Mouse (Mus musculus): ENCODE data around the gene Dusp1. TPM values are rescaled to one million over a fixed set of nuclear protein-coding genes. Genes with fewer than 3 reads are reported as not detected.

Dusp1 gene
- total RNA-seq, 2 experiments from 2014 or later = 28.4 to 33.2 TPM

- DNase-seq (ENCODE audit: low spot score in 2 of 2) = no peak
- intact Hi-C loops (cut with DNase I) = no loop called here
Measured at GRCm38 (mm10) chr17:26567818-26568173, 5.9 kb upstream of the Dusp1 start.

GRCm38 (mm10) chr17:26567142-26567817, 5.4 kb upstream of the Dusp1 start:
- no peak for DNase-seq (ENCODE audit: low spot score in 2 of 2)
- intact Hi-C loops (cut with DNase I) = no loop called here

- intact Hi-C loops (cut with DNase I) = loop anchor here (5.0 kb wide), 1 partner anchor 68 kb away; no protein-coding TSS in a partner anchor
- no peak for DNase-seq (ENCODE audit: low spot score in 2 of 2)
Measured at GRCm38 (mm10) chr17:26564439-26564838, 2.5 kb upstream of the Dusp1 start.

- intact Hi-C loops (cut with DNase I) = loop anchor here (5.0 kb wide), 1 partner anchor 69 kb away; no protein-coding TSS in a partner anchor
- DNase-seq (ENCODE audit: low spot score in 2 of 2) = no peak
Measured at GRCm38 (mm10) chr17:26563476-26563875, 1.5 kb upstream of the Dusp1 start.

GRCm38 (mm10) chr17:26562292-26562691, 364 bp upstream of the Dusp1 start:
- intact Hi-C loops (cut with DNase I) = loop anchor here (5.0 kb wide), 1 partner anchor 70 kb away; no protein-coding TSS in a partner anchor
- no peak for DNase-seq (ENCODE audit: low spot score in 2 of 2)

GRCm38 (mm10) chr17:26561290-26561640, 663 bp downstream of the Dusp1 start, which contains the start of gene Ergic1:
Gene Ergic1, plus strand, starts transcription at chr17:26561489.
- DNase-seq (ENCODE audit: low spot score in 2 of 2) = peak; percentile 85 to 91
- intact Hi-C loops (cut with DNase I) = loop anchor here (2.0 to 5.0 kb wide), 2 partner anchors 52 to 71 kb away; no protein-coding TSS in a partner anchor

- intact Hi-C loops (cut with DNase I) = loop anchor here (2.0 to 5.0 kb wide), 2 partner anchors 52 to 72 kb away; no protein-coding TSS in a partner anchor
- no peak for DNase-seq (ENCODE audit: low spot score in 2 of 2)
Measured at GRCm38 (mm10) chr17:26560526-26561289, 1.2 kb downstream of the Dusp1 start.

- intact Hi-C loops (cut with DNase I) = no loop called here
- DNase-seq (ENCODE audit: low spot score in 2 of 2) = no peak
Measured at GRCm38 (mm10) chr17:26553033-26553432, 8.9 kb downstream of the Dusp1 start.

- intact Hi-C loops (cut with DNase I) = no loop called here
- no peak for DNase-seq (ENCODE audit: low spot score in 2 of 2)
Measured at GRCm38 (mm10) chr17:26551104-26551503, 10.8 kb downstream of the Dusp1 start.

- intact Hi-C loops (cut with DNase I) = no loop called here
- no peak for DNase-seq (ENCODE audit: low spot score in 2 of 2)
Measured at GRCm38 (mm10) chr17:26549148-26549809, 12.6 kb downstream of the Dusp1 start.

- intact Hi-C loops (cut with DNase I) = no loop called here
- no peak for DNase-seq (ENCODE audit: low spot score in 2 of 2)
Measured at GRCm38 (mm10) chr17:26548566-26548965, 13.4 kb downstream of the Dusp1 start.

- DNase-seq (ENCODE audit: low spot score in 2 of 2) = no peak
- intact Hi-C loops (cut with DNase I) = no loop called here
Measured at GRCm38 (mm10) chr17:26547771-26548170, 14.2 kb downstream of the Dusp1 start.

- intact Hi-C loops (cut with DNase I) = no loop called here
- no peak for DNase-seq (ENCODE audit: low spot score in 2 of 2)
Measured at GRCm38 (mm10) chr17:26544319-26544963, 17.5 kb downstream of the Dusp1 start.

- intact Hi-C loops (cut with DNase I) = no loop called here
- no peak for DNase-seq (ENCODE audit: low spot score in 2 of 2)
Measured at GRCm38 (mm10) chr17:26540083-26540482, 21.8 kb downstream of the Dusp1 start.

GRCm38 (mm10) chr17:26537722-26538471, 24.0 kb downstream of the Dusp1 start:
- intact Hi-C loops (cut with DNase I) = no loop called here
- DNase-seq (ENCODE audit: low spot score in 2 of 2) = no peak

- no peak for DNase-seq (ENCODE audit: low spot score in 2 of 2)
Measured at GRCm38 (mm10) chr17:26535251-26536136, 26.4 kb downstream of the Dusp1 start.

GRCm38 (mm10) chr17:26534695-26535094, 27.2 kb downstream of the Dusp1 start:
- no peak for DNase-seq (ENCODE audit: low spot score in 2 of 2)
- intact Hi-C loops (cut with DNase I) = no loop called here

More at GRCm38 (mm10) chr17:26535251-26536136, 26.4 kb downstream of the Dusp1 start:
- intact Hi-C loops (cut with DNase I) = no loop called here

GRCm38 (mm10) chr17:26533871-26534372, 28.0 kb downstream of the Dusp1 start:
- intact Hi-C loops (cut with DNase I) = no loop called here
- no peak for DNase-seq (ENCODE audit: low spot score in 2 of 2)

All from left cerebral cortex, postnatal 14 days (tissue).